Comparison of ENCODE assay signal across 15 mouse cellular contexts in genomic region chr4:136255919-136256318, GRCm38 (mm10). TPM values are rescaled to one million over a fixed set of nuclear protein-coding genes. Genes with fewer than 3 reads are reported as not detected.
"Had no signal": no experiment of that assay in that cellular context is flagged by ENCODE, and none has a peak within 500 bp of the region (broad histone marks: within the 10 kb centered on the region; RNA-seq: fewer than 3 reads in every experiment).

No protein-coding gene starts in this region.

- H3K36me3 ChIP-seq: limb, embryonic 15.5 days; midbrain, embryonic 13.5 days; neural tube, embryonic 12.5 days had no signal

- H3K4me3 ChIP-seq: limb, embryonic 15.5 days; midbrain, embryonic 13.5 days; neural tube, embryonic 12.5 days had no signal

- H3K4me1 ChIP-seq: neural tube, embryonic 12.5 days had no signal

- H3K9ac ChIP-seq: limb, embryonic 15.5 days; midbrain, embryonic 13.5 days; neural tube, embryonic 12.5 days had no signal

- H3K4me2 ChIP-seq: limb, embryonic 15.5 days; midbrain, embryonic 13.5 days; neural tube, embryonic 12.5 days had no signal

- H3K27ac ChIP-seq: limb, embryonic 15.5 days; midbrain, embryonic 13.5 days; neural tube, embryonic 12.5 days had no signal

- H3K9me3 ChIP-seq: limb, embryonic 15.5 days; midbrain, embryonic 13.5 days; neural tube, embryonic 12.5 days had no signal

- ATAC-seq: midbrain, embryonic 13.5 days had no signal

- H3K27me3 ChIP-seq: limb, embryonic 15.5 days; neural tube, embryonic 12.5 days had no signal

- DNase-seq: kidney, adult 2 months; kidney, postnatal 36 days; layer of hippocampus, adult 9-11 months; layer of hippocampus, postnatal 36 days; lung, adult 18-20 months; lung, postnatal 36 days; retina, postnatal 1 day; right cerebral cortex, postnatal 4 days; spleen, adult 18-20 months; thymus, adult 2 months; thymus, postnatal 25 days had no signal

RNA-seq across cellular contexts. Expression of gene Asap3, which starts 49.8 kb away (rescaled TPM):
- total RNA-seq: megakaryocyte progenitor cell, adult 5-6 weeks had no signal
